Mouse (Mus musculus) lung, postnatal 0 days (tissue): Measurements from ENCODE around the gene Pip5k1b.

Source experiments
- CTCF ChIP-seq: IDR thresholded peaks from 2 replicates; pipeline ENCODE4 v1.5.1; 2016; ENCODE audit warnings: antibody characterized with exemption, mild to moderate bottlenecking
- EP300 ChIP-seq: IDR thresholded peaks from 2 replicates; pipeline ENCODE4 v1.6.1; 2016; ENCODE audit warnings: antibody characterized with exemption, mild to moderate bottlenecking, control low read depth

- TF ChIP-seq CTCF (no peak), EP300 (peak; percentile 66)
These were observed 262.1 kb downstream of the Pip5k1b start for GRCm38 (mm10) chr19:24293537-24293936.
